Mouse (Mus musculus) left cerebral cortex, adult 11 months (tissue): Measurements from ENCODE around the gene Grip1.

Experiments
- DNase-seq: peaks from one replicate; pipeline ENCODE4 v3.0.0; 2022; ENCODE audit warnings: low spot score

Grip1 gene

DNA sequence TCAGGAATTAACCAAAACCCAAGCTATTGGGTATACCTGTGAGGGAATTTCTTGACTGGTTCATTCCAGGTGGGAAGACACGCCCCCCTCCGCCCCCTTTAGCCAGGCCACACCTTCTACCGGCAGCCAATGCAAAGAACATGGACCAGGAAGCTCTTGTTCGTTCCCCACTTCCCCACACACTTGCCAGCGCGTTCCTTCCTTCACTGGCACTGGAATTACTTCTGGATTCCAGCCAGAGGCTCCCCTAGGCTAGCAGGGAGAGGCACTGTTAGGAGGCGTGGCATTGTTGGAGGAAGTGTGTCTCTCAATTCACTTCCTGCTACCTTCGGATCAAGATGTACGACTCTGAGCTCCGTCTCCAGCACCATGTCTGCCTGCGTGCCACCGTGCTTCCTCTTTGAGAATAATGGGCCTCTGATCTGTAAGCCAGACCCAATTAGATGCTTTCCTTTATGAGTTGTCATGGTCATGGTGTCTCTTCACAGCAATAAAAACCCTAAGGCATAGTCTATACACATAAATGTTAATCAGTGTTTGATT lies 682.5 kb downstream of the Grip1 start:
- no peak for DNase-seq
